Mouse (Mus musculus): ENCODE data around the gene Tex28.
"Not testable (repeated sequence)": the region's sequence is repeated elsewhere in the genome, so short reads cannot be mapped to it uniquely, and the experiment has no call there.

The Tex28 gene

DNA sequence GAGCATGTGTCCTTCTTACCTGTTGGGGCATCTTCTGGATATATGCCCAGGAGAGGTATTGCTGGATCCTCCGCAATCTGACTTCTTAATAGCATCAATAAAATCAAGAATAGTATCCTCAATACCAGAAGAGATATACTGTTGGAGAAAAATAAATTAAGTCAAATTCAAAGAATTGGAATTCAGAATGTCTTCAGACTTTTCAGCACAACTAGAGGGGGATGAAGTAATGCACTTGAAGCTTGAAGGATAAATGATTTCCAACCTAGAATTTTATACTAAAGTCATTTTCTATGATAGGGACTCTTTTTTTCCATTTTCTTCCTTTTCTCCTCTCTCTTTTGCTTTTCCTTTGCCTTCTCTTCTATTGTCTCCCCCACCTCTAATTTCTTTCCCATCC, at the start of gene Tex28:
TSS of gene Tex28 (minus strand) at position 101 of the 400 bp plus-strand sequence.
- in situ Hi-C loops (cut with MboI, MseI) = no loop called here

GRCm38 (mm10) chrX:74203556-74203955, 35.9 kb upstream of the Tex28 start:
- in situ Hi-C loops (cut with MboI, MseI) = no loop called here

DNA sequence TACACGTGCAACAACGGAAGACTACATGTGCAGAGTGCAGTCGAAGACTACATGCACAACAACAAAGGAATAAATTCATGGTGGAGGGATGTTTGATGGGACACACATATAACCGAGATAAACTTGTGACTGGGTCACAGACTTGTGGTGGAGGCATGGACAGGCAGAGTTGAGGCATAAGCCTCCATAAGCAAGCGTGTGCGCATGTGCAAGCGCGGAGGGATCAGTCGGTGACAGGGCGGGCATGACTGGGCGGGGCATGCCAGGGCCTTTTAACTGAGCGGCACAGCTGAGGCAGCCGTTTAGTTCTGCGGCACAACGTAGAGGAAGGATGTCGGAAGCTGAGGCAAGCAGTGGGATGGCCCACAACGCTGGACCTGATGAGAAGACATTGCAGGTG, 9.3 kb upstream of the Tex28 start, which contains the start of gene Tktl1:
TSS of gene Tktl1 (plus strand) at position 301 of the 400 bp plus-strand sequence.
- in situ Hi-C loops (cut with MboI, MseI) = no loop called here

GRCm38 (mm10) chrX:74135263-74135662, 32.4 kb downstream of the Tex28 start, which contains the start of gene Mecp2:
Gene Mecp2 (minus strand): TSS chrX:74135363.
- in situ Hi-C loops (cut with MboI, MseI) = not testable (repeated sequence)

DNA sequence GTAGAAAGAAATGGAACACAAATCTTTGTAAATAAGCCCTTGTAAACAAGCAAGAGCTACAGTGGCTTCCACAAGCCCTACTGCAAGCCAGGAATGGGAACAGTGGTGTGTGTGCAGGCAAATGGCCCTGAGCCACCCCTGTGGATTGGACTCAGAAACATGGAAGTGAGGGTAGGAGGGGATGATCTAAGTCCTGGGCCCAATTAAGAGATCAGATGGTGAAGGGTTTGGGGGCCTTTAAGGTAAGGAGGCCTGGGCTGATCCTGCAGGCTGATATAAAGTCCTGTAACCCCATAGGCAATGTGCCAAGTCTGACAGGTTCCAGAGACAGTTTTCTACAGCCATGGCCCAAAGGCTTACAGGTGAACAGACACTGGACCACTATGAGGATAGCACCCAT, 40.5 kb downstream of the Tex28 start, which contains the start of gene Opn1mw:
TSS of gene Opn1mw (plus strand) at position 301 of the 400 bp plus-strand sequence.
- in situ Hi-C loops (cut with MboI, MseI) = no loop called here

DNA sequence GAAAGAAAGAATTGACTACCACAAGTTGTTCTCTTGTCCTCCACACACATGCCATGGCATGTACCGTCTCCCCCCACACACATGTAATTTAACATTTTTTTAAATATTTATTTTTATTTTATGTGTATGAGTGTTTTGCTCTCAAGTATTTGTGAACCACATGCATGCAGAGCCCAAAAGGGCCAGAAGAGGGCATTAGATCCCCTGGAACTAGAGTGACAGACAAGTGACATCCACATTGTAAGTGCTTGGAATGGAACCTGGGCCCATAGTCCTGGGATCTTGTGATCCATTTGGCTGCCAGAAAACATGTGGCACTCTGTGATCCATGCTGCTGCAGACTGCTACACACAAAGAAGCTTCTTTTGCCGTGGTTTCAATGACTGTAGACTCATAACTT, 42.7 kb downstream of the Tex28 start:
- in situ Hi-C loops (cut with MboI, MseI) = no loop called here

GRCm38 (mm10) chrX:74115511-74115910, 52.1 kb downstream of the Tex28 start:
- in situ Hi-C loops (cut with MboI, MseI) = loop anchor here (5.0 kb wide), 1 partner anchor 297 kb away; no protein-coding TSS in a partner anchor

- in situ Hi-C loops (cut with MboI, MseI) = no loop called here
These were observed 53.6 kb downstream of the Tex28 start for GRCm38 (mm10) chrX:74114036-74114435.

DNA sequence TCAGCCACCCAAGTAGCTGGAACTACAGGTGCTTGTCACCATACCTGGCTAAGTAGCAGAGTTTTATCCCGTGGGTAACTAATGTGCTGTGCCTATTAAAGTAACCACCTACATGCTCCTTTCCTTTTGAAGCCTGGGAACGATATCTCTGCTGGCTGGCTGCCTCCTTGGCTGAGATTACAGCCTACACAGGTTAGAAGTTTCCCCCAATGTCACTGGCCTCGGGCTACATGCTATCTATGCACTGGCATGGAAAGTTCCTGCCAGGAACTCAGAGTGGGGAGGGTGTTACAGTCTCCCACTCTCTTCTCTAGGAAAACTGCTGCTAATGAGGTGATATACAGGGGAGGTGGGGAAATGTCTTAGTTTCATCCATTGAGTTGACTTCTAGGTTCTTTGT, 58.9 kb downstream of the Tex28 start:
- in situ Hi-C loops (cut with MboI, MseI) = no loop called here

DNA sequence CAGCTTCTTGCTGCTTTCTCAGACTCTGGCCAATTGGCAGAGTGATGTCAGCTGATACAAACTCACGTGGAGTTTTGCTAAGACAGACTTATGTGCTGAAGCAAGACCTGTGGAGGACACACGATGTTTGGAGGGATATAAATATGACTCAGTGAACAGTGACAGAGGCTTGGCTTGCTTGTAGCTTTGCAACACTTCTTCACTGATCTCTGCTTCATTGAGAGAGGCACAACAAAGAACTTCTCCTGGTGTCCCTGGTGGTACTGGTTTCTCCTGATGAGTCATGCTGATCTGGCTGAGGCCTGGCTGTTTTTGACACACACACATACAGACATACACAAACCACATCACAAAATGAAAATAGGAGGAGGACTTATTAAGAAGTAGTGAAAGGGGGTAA, 61.7 kb downstream of the Tex28 start:
- in situ Hi-C loops (cut with MboI, MseI) = no loop called here

DNA sequence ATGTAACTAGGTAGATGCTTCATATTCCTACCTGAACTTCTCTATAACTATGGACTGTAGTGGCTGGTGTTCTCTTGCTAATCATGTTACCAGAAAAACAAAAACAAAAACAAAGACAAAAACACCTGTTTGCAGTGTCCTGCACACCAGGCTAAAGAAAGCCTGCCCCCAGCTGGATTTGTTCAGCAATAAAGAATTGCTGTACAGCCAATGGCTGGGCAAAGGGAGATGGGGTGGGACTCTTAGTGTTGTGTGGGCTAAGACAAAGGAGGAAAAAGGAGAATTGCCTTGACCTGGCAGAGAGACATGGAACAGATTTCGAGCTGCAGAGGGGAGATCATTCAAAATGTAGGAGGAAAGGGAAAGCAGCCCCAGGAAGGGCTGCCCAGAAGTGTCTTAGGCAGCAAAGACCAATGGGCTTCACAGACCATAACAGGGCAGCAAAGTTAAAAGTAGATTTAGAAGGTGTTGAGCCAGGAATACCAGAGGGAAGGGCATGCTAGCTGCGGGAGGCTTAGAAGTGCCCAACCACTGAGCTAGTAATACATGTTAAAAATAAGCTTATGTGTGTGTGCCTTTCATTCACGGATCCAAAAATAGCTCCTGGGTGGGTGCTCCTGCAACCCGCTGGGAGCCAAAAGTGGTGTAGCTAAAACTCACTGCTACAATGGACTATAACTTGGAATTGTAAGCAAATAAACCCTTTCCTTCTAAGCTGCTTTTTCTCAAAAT, 64.0 kb downstream of the Tex28 start:
- in situ Hi-C loops (cut with MboI, MseI) = no loop called here
